Mouse (Mus musculus) gastrocnemius, adult 18-20 months (tissue): ENCODE results near the gene Gm20388. TPM values are rescaled to one million over a fixed set of nuclear protein-coding genes. Genes with fewer than 3 reads are reported as not detected.

ENCODE experiments used
- DNase-seq: peaks from one replicate; pipeline ENCODE4 v3.0.0; 2021; ENCODE audit warnings: low spot score
- total RNA-seq, 2 experiments: library from RNA; stranded (reverse); gene quantifications; 2 replicates each; pipeline ENCODE4 v1.2.3; 2021

The Gm20388 gene
- total RNA-seq, 2 experiments from 2014 or later, result 10.5 to 12.3 TPM

DNA sequence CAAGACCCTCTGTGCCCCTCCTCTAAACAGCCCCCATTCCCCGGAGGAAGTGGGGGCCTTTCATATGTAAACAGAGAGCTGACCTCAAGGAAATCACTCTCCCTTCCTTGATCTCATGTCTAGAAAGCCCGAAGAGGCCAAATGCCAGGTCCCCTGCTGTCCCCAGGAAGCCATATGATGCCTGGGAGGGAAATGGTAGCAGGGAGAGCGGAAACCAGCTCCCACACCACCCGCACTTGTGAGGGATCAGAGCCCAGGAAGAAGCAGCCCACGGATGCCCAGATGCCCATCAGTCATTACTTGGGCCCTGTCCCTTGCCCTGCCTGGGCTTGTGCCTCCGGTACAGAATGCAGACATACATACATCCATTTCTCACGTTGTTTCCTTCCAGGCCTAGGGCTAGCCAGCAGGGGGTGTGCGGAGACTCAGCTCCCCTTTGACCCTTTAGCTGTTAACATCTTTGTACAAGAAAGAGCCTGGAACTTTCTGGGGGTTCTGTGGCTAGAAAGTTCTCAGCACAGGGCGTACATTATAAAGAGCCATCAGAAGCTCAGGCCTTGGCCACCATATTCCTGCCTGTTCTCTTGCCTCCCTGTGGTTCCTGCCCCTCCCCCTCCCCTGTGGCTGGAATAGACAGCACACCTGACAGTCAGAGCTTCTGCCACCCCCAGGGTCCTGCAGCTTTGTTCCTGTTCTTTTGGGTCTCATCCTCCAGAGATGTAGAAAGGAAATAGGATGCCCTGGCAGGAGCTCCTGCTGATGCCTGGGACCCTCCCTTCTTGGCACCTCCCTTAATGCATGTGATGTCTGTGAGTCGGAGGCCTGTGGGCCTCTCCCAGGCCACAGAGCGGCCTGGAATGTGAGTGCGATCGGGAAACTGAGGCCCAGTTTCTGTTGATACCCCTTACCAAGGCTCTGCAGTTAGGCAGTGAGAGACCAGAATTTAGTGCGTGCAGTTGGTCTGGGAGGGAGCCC lies 497.9 kb downstream of the Gm20388 start:
- no peak for DNase-seq

DNA sequence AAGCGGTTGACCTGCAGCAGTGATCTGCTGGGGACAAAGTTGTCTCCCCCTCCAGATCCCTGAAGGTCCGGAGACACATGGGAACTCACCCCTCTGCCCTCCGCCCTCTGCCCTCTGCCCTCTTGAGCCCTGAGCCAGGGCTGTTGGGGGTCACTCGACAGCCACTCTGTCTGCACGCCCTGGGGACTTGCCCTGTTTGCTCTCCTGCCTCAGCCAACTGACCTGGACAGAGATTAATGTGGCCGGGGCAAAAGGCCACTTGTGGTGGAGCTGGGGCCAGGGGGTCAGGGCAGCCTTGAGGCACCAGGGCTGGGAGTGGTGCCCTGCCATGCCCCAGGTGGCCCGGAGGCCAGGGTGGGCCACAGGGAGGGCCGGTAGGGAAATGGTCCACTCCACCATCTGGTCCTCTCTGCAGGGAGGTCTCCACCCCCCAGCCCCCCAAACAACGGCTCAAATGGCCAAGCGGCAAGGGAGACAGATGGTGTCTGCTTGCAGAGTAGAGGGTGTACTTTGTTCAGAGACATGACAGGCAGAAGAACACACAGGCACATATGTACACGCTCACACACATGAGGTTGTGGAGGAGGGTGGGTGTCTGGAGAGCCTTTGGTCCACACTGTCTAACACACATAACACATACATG lies 498.9 kb downstream of the Gm20388 start:
- DNase-seq, result no peak

DNA sequence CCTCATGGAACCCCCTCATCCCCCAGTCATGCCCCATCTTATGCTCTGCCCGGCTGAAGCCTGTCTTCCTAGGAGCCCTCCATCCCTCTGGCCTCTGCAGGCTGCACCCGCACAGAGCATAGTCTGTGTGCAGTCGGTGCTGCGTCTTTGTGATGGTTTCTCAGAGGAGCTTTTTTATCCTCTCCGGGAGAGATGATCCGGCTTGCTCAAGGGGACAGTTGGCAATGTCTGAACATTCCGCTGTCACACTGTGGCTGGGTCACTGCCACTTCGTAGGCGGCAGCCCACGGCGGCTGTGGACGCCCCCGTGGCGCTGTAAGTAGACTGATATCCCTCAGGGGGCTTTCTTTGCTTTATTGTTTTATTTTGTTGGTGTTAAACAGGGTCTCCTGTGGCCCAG lies 500.4 kb downstream of the Gm20388 start:
- DNase-seq, result no peak

DNA sequence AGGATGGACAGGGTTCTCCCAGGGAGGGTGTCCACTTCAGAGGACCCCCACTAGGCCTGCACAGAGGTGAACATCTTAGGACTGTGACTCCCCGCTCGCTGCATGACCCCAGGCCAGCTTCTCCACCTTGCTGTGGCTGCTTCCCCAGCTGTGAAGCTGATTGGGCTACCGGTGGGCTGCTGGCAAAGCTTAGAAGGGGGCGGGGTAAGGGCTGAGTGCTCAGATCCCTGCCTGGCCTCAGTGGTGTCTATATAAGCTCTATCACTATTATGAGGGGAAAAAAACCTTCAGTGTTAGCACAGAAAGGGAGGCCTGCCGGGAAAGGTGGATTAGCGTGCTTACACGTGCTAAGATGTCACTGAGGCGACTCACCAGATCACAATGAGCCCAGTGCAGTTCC lies 501.2 kb downstream of the Gm20388 start:
- no peak for DNase-seq

DNA sequence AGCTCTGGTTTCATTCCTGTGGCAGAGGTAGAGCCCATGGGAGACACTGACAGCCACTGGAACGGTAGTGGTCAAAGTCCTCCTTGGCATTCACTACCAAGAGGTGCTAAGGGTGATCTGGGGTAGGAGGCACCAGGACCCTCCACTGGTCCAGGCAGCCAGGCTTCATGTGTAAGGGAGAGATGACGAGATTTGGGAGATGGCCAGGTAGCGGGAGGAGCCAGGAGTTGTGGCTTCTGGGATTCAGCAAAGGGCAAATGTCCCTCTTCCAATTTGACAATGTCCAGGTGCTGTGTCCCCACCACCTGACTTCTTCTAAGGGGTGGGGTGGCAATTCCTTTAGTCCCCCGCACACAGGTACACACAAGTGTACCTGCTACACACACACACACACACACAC lies 501.7 kb downstream of the Gm20388 start:
- DNase-seq, result no peak

DNA sequence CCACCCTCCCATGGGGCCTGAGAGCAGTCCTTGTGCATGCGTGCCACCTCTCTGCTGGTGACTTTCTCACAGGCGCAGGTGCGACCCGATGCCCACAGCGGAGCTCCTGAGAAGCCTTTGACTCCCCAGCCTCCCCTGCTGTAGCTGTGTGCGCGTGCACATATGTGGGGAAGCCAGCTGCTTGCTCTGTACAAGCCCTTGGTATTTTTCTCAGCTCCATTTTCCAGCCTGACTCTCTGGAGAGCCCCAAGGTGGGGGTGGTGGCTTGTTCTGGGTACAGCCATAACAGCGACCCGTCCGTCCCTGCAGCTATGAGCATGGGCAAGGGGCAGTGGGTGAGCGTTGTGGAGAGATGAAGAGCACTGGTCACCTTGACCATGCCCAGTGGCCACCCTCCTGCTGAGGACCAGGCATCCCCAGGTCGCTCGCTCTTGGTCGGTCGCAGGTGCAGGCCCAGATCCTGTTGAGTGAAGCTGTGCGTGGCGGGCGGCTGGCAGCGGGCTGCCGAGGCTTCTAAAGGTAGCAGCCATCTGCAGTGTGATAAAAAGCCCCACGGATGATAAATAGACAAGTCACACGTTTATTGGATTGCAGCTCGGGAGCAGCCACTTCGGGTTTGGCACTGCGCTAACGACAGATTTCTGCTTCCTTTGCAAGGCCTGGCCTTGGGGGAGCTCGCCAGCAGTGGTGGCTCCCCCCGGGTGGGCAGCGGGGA lies 502.4 kb downstream of the Gm20388 start:
- no peak for DNase-seq

DNA sequence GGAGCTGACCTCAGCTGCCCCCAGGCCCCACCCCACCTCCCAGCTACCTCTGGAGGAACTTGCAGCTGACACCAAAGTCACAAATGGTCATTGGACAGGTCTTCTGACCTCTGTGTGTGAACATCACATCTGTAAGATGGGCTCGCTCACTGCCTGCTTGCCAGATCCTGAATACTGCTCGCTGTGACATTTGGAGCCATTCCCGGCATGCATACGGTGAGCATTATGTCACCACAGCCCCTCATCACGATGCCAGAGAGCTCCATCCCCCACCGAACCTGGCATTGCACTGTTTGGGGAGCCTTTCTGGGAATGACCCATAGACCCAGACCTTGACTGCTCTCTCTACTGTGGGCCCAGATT lies 503.0 kb downstream of the Gm20388 start:
- no peak for DNase-seq

DNA sequence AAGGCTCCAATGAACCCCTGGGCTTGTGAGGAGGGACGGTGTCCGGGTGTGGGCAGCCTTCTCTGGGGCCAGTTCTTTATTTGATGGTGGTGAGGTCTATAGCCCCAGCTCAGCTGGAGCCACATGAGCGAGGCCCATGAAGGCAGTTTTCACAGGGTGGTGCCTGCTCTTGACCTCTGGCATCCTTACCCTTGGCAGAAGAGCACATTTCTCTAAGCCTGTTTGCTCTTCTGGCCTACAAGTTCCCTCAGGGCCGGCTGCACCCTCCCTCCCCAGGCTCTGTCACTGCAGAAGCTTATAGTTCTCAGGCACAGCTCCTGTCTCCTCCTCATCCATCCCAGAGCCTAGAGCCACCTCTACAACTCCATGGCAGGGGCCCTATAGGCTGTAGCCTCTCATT lies 503.6 kb downstream of the Gm20388 start:
- DNase-seq, result no peak

DNA sequence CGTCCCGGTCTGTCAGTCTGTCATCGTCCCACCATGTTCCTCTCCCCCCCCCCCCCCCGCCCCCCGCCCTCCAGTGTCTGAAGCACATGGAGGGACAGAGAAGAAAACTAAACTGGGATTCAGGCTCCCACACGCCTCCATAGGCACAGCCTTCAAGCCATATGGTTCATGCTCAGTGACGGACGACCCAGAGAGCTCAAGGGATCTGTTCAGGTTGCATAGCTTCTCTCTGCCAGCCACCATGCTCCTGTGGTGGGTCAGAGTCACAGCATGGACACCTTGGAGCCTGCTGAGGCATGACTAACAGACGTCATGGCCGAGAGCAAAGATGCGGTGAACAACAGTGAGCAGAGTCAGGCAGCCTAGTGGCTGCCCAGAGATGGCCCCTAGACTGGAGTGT lies 504.8 kb downstream of the Gm20388 start:
- no peak for DNase-seq

DNA sequence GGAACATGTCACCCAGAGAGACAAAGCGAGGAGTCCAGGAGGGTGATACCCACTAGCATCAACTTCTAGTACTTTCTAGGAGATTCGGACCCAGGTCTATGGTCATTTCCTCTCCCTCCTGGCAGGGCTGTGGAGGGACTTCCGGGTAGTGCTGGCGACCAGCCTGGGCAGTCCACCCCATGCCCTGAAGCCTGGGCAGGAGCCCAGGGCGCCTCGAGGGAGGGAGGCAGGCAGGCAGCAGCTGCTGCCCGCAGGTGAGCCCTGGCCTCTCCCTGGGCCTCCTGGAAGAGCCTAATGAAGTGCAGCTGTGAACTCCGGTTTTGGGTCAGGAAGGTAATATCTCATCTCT lies 505.5 kb downstream of the Gm20388 start:
- DNase-seq, result no peak

DNA sequence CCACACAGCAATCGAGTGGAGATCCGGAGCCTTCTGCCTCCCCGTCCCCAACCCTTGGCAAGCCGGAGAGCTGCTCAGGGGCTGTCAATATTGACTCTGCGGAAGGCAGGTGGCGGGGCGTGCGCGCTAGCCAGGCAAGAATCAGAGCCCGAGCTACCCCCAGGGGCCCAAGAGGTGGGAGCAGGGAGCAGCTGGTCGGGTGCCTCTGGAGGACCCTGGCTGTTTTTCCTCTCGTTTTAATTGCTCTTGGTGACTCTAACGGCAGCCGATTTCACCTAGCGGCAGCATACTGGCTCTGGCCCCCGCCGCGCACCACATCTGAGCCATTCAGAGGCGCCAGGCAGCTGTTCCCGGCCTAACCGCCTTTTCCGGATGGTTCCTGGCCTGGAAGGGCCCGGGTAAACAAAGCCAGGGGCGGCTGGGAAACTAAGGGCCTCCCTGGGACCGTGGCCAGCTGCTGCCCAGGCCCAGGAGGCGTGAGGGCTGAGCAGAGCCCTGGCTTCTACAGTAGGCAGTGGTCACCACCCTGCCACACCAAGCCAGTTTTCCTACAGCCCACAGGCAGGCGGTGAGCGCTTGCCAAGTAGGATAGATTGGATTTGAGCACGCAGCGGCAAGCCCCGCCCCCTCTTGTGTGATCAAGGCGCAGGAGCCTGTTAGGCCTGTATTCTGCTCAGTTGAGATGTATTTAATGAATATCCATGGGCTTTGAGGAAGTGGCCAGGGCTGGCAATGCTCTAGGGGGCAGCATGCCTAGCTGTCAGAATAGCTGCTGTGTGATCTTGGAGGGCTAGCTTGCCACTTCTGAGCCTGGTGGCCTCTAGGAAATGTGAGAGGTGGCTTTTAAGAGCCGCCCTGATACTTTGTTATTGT lies 506.1 kb downstream of the Gm20388 start:
- DNase-seq, result peak; percentile 63

DNA sequence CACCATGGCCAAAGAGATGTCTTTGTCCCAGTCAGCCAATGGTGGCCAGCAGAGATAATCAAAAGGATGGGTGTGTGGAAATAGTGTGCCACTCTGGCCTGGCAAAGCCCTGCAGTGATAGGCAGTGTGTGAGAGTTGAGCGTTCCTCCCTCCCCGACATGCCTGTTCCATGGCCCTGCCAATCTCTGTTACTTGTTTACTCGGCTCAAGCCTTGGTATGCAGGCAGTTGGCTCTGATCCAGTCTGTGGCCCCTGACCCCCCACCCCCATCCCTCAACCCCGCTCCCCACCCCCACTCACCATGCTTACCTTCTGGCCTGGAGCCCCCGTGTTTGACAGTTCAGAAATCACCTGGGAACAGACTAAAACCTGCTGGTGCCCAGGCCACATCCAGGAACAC lies 507.5 kb downstream of the Gm20388 start:
- no peak for DNase-seq

DNA sequence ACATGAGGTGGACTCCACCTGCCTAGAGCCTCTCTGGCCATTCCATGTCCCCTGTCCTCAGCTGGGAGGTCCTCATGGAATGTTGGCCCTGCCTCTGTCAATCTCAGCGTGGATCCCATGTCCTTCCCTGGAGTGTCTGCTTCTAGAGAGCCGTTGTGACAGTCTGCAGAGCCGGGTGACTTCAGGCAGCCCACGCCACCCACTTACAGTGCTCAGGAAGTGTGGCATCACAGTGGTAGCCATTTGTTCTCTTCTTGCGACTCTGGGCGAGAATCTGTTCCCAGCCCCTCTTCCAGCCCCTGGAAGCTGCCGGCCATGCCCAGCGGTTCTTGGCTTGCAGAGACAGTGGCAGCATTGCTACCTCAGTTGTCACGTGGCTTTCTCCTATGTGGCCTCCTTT lies 509.0 kb downstream of the Gm20388 start:
- DNase-seq, result no peak

DNA sequence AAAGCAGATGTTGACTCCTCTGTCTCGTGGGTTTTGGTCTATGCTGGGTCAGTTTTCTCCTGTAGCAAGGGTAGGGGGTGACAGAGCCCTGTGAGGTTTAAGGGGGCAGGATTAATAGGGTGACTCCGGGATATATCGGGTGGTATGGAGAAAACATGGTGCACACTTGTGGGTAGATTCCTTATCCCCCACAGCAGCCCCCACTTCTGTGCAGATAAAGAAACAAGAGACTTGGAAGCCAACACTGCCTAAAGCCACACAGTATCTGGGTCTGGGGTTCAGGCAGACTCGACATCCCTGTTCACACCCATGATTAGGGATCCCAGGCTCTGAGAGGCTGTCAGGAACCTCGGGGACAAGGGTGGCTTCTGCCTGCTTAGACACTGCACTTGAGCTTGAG lies 509.6 kb downstream of the Gm20388 start:
- DNase-seq, result no peak

DNA sequence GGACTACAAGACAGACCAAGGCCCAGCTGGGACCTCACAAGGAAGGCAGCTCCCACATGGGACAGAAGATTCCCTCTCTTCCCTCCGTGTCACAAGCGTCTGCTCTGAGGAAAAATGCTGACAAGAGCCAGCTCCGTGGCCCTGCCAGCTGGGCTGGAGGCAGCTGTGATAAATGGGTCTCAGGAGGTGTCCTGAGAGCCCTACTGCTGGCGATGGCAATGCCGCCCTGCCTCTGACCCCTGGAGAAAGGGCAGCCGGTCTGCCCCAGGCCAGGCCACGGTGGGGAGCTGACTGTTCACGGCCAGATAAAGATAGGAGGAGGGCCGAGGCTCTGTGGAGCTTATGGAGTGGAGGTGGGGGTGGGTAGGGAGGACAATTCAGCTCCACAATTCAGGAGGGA lies 511.0 kb downstream of the Gm20388 start:
- DNase-seq, result peak; percentile 79

DNA sequence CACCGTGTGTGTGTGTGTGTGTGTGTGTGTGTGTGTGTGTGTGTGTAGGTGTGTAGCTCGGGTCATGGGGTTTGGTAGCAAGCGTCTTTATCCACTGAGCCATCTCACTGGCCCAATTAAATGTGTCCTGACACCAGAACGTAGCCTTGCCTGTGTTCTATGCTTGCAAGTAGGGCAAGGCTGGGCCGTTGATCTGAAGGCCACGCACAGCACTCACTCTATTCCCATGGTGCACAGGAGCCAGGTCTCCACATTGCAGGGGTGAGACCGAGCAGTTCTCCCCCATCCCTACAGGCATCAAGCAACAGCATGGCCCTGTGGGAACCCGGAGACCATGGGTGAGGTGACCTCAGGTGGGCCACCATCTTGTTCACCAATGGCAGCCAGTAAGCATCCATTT lies 511.6 kb downstream of the Gm20388 start:
- no peak for DNase-seq

DNA sequence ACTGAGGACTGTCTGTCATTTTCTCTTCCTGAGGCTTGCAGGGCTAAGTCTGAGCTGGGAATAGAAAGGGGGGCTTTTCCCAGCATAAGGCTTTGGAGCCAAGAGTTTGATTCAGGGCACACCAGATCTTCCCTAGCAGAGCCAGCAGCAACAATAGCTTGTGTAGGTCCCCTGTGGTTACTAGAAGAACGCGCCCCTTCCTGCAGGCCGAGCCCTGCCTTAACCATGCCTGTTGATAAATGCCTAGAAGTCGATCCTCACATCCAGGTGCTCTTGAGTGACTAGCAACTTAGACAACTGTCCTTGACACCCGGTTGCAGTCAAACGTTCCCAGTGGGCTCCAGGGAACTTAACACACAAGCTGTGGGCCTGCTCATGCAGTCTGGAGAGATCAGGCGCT lies 512.9 kb downstream of the Gm20388 start:
- DNase-seq, result no peak

DNA sequence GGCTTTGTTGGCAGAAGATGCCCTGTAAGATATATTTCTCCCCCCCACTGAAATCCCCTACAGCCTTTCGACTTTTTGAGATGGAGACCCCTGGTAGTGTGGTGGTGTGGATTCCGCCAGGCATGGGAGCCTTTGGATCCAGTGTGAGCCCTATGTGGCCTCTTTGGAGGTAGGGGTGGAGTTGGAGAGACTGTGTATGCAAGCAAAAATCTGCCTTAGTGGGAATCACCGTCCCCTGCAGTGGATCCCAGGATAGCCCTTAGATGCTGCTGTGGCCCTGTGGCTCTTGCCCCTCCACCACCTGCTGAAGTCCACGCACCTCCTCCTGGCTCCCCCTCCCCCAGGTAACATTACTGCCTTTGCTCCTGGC lies 514.2 kb downstream of the Gm20388 start:
- no peak for DNase-seq

DNA sequence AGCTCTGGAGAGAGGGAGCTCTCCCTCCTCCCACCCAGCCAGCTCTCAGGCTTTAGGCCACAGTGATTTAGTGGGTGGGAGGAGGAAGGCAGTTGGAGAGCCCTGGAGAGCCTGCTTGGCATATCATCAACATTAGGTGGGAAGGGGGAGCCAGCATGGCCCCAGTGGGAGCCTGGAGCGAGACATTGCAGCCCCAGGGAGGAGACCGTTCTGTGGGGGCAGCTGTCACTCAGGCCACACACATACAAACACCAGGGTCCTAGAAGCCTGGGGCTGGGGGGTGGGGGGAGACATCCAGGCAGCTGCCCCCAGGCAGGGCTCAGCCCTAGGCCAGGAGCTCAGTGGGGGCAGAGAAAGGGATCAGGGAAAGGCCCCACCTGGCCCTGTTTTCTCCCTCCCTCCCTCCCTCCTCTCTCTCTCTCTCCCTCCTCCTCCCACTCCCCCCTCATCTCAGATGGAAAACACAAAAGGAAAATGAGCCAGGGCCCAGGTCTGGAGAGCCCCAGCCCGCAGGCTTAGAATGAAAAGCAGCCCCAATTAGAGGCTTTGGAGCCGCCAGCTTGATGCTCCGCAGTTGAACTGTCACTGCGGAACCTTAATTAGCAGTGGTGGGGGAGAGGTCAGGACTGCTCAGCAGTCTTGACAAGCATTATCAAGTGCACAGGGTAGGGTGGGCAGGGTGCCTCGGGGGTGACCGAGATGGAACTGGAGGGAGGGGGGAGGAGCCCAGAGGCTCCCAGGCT lies 514.7 kb downstream of the Gm20388 start:
- DNase-seq, result no peak

DNA sequence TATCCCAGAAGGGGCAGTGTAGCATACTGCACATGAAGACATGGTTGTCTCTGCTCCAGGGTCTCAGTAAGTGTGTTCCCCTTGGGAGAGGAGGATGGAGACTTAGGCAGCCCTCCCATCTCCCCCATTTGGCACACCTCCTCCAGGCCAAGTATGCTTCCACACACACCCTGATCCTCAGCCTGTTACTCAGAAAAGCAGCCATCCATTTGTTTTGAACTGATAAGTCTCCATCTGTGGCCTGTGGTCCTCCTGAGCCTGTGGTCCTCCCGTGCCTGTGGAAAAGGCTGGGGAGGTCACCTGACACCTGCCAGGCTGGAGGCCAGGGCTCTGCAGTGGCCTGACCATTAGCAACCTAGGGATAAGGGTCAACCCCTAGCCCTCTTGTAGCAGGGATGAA lies 515.5 kb downstream of the Gm20388 start:
- no peak for DNase-seq
